Mouse (Mus musculus) midbrain, embryonic 14.5 days (tissue): ENCODE measurements around the gene Shd. TPM values are rescaled to one million over a fixed set of nuclear protein-coding genes. Genes with fewer than 3 reads are reported as not detected.

Experiments used
- ATAC-seq: fragments of 200-750 bp; cut with Nextera tagmentation; 2 replicates; pipeline ENCODE4 v1.8.0; 2017; ENCODE audit warnings: moderate number of reproducible peaks, moderate library complexity; ENCODE audit not compliant: low FRiP score, low TSS enrichment
- DNase-seq: peaks from one replicate; pipeline ENCODE4 v3.0.0-alpha.2; 2015
- H3K27ac ChIP-seq: fragments of 300-500 bp; sonication (generic); replicated peaks from 2 replicates; pipeline ENCODE4 v1.5.1; 2014; ENCODE audit warnings: mild to moderate bottlenecking, low read depth, low read length, moderate library complexity
- H3K27me3 ChIP-seq: fragments of 300-500 bp; sonication (generic); 2 replicates; pipeline ENCODE4 v1.6.1; 2014; ENCODE audit warnings: low read length, control low read depth, mixed read lengths; ENCODE audit not compliant: control insufficient read depth, insufficient read depth
- H3K36me3 ChIP-seq: fragments of 300-500 bp; sonication (generic); 2 replicates; pipeline ENCODE4 v1.6.1; 2014; ENCODE audit warnings: low read length, control low read depth; ENCODE audit not compliant: control insufficient read depth, insufficient read depth
- H3K4me1 ChIP-seq: fragments of 300-500 bp; sonication (generic); 2 replicates; pipeline ENCODE4 v1.6.1; 2014; ENCODE audit warnings: mild to moderate bottlenecking, antibody characterized with exemption, low read length, control low read depth; ENCODE audit not compliant: control insufficient read depth, insufficient read depth
- H3K4me2 ChIP-seq: fragments of 300-500 bp; sonication (generic); 2 replicates; pipeline ENCODE4 v1.6.1; 2014; ENCODE audit warnings: mild to moderate bottlenecking, low read length, moderate library complexity
- H3K4me3 ChIP-seq: fragments of 300-500 bp; sonication (generic); replicated peaks from 2 replicates; pipeline ENCODE4 v1.5.1; 2014; ENCODE audit warnings: low read depth, low read length
- H3K9ac ChIP-seq: fragments of 300-500 bp; sonication (generic); replicated peaks from 2 replicates; pipeline ENCODE4 v1.6.1; 2014; ENCODE audit warnings: mild to moderate bottlenecking, low read length, moderate library complexity
- H3K9me3 ChIP-seq: fragments of 300-500 bp; sonication (generic); 2 replicates; pipeline ENCODE4 v1.6.1; 2016; ENCODE audit warnings: low read length, control low read depth, mixed read lengths; ENCODE audit not compliant: control insufficient read depth
- WGBS: fragments of 180-500 bp; shearing (Covaris S2); extraction: QIAGEN DNeasy Blood & Tissue Kit; methylation state at CpG from one replicate; pipeline ENCODE4 v1.1.7; 2014; 5-methylcytosine and 5-hydroxymethylcytosine counted together
- polyA plus RNA-seq: library from polyadenylated mRNA; unstranded; fragments of >200 nt; fragmentation: Nextera tagmentation; extraction: Ambion mirVana; gene quantifications from 2 replicates; pipeline ENCODE4 v1.2.1, GENCODE M21; 2014

Shd gene
- polyA plus RNA-seq, 1 experiment from 2014 or later: 178 TPM

DNA sequence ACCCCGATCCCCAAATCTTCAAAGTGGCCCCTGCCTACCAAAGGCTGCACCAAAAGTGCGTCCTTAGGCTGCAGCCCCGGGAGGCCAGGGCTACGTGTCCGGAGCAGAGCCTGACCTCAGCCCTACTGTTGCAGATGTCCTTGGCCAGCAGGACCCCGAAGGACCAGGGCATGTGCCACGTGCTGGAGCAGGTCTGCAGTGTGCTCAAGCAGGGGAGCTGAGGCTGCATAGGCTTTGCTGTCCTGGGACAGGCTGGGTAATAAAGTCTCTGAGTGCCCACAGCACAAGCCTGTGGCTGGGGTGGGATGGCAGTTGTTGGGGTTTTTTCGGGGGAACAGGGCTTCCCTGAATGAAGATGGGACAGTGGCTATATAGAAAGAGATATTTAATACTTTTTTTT, 46.1 kb downstream of the Shd start:
- Histone ChIP-seq H3K36me3 (peaks cover 79% of the 10 kb centered on the region), H3K4me2 (no peak overlapping the region), H3K9ac (no peak overlapping the region), H3K4me3 (no peak overlapping the region), H3K4me1 (peaks cover under 1% of the 10 kb centered on the region; the same call in 1 of the 2 replicates), H3K27me3 (no peaks in the 10 kb centered on the region), H3K9me3 (no peaks in the 10 kb centered on the region), H3K27ac (no peak overlapping the region)
- ATAC-seq (no peak), DNase-seq (no peak)
- WGBS: 88% methylated on average over 8 of the region's 8 CpGs

DNA sequence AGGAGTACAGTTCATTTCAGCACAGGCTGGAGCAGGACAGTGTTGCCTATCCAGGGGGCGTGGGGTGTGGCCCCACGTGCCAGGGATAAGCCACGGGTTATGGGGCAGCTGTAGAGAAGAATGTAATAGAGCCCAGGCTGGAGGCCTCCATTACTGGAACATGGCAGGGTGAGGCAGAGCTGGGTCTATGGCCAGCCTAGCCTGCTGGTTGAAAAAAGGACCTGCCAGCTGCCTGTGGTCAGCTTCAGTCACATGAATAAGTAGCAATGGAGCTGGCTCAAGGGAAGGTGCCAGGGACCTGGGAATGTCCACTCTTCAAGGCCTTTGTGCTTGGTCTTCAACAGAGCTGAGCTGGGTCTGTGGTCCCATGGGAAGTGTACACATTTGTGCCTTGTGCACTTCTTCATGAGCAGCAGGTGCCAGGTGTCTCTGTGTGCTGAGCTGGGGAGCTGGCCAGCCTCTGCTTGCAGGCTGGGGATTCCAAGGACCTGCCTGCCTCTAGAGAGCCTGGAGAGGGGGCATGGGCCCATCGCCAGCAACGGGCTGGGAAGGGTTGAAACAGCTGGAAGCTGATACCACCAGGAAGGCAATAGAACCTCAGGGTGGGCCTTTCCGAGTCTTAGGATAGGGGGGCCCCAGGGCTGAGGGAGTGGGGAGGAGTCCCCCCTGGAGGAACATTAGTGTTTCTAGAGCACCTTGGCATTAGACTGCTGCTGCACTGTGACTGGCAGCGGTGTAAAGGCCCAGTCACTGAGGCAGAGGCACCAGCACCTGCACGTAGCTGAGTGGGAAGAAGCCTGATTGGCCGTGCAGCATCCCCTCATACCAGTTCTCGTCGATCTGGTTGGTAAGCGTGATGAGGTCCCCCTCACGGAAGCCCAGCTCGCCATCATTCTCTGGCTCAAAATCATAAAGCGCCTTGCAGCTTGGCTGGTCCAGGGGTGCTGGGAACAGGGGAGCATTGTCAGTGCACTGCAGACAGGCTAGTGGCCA, 46.8 kb downstream of the Shd start:
- no peak for ATAC-seq
- Histone ChIP-seq H3K9ac (no peak overlapping the region), H3K36me3 (peaks cover 72% of the 10 kb centered on the region), H3K4me2 (no peak overlapping the region), H3K27me3 (no peaks in the 10 kb centered on the region), H3K27ac (no peak overlapping the region), H3K4me3 (no peak overlapping the region), H3K4me1 (no peaks in the 10 kb centered on the region), H3K9me3 (no peaks in the 10 kb centered on the region)
- 86% methylated on average over 15 of the region's 15 CpGs for WGBS
- DNase-seq: no peak

DNA sequence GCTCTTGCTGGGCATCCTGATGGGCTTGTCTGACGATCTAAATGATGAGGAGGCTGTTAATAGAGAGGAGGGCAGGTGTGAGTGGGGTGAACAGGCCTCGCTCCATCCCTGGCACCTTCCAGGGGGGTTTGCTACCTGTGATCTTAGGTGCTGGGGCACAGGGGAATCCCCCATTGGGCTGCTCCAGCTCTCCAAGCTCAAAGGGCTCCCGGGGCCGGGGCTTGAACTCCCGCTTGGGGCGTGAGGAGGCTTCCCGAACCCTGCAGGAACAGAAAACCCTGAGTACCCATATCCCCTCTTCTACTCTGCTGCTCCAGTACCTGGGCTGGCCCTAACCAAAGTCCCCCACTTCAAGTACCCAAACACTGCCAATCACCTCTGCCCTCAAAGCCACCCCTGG, 47.6 kb downstream of the Shd start:
- Histone ChIP-seq H3K4me1 (peaks cover 6% of the 10 kb centered on the region; the same call in 1 of the 2 replicates), H3K4me2 (no peak overlapping the region), H3K4me3 (no peak overlapping the region), H3K9me3 (no peaks in the 10 kb centered on the region), H3K27ac (0 out of 2 replicates have a peak overlapping the region, but pooled peaks have one; percentile 49), H3K36me3 (peaks cover 66% of the 10 kb centered on the region), H3K9ac (no peak overlapping the region), H3K27me3 (no peaks in the 10 kb centered on the region)
- DNase-seq (no peak), ATAC-seq (no peak)
- WGBS: 88% methylated on average over 7 of the region's 7 CpGs

DNA sequence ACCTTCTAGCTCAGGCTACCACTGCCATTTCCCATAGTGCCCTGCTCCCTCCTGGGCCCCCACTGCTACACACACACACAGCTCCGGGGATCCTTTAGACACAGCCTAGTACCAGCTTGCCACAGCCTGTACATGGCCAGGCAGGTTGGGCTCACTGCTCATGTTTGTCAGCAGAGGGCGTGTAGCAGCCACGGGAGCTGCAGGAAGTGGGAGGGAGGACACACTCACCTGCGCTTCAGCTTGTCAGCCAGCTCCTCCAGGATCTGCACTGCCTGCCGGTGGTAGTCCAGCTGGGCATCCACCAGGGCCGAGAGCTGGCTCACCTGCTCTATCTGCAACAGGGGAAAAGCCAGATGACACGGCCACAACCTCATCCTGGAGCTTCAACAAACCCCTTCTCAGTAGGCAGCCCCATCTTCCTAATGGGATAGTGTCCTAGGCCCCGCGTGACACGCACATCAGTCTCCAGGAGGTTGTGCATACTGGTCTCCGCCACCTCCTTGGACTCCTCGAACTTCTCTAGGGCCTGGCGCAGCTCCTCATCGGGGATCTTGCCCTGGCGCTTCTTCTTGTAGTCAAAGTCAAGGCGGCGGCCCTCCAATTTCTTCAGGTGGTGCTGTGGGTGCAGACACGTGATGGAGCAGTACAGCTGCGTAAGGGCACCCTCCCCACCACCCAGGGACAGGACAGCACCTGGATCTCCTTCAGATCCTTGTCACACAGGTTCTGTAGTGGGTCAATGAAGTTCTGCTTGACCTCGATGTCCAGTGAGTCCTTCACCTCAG, 48.3 kb downstream of the Shd start:
- Histone ChIP-seq H3K4me2 (no peak overlapping the region), H3K4me3 (no peak overlapping the region), H3K4me1 (peaks cover 6% of the 10 kb centered on the region; the same call in 1 of the 2 replicates), H3K9me3 (no peaks in the 10 kb centered on the region), H3K9ac (no peak overlapping the region), H3K27ac (peak overlapping the region; percentile 32; the same call in 1 of the 2 replicates), H3K27me3 (no peaks in the 10 kb centered on the region), H3K36me3 (peaks cover 60% of the 10 kb centered on the region)
- DNase-seq: peak; percentile 48
- ATAC-seq: 0 out of 2 replicates have a peak, but pooled peaks have one; percentile 7
- 77% methylated on average over 20 of the region's 20 CpGs for WGBS

DNA sequence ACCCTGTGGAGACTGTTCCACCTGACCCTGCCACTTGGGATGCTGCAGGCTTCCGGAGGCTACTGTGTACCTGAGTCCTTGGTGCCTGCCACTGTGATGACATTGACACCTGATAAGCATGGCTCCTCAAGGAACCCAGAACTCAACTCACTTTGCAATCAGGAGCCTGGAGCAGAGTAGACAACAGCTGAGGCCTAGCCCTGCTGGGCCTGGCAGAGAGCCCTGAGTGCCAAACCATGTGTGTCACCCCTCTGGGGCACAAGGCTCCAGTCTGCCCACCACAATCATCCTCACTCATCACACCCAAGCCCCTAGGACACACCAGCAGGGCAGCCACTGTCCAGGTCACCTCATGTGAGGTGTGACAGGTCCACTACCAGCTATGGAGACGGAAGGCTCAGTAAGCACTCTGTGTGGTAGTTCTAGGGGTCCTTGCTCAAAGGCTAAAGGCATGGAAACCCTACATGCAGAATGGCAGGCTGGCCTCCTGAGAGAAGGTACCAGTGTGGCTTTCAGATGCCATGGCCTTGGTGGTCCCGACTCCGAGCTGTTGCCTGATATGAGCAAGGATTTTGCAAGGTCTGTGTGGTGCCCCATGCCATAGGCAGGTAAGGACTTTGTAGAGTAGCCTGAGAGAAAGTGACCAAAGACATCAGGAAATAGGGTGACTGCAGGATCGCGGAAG, 50.3 kb downstream of the Shd start:
- no peak overlapping the region for H3K4me3 ChIP-seq
- WGBS: 88% methylated on average over 6 of the region's 6 CpGs
- H3K36me3 ChIP-seq: peaks cover 49% of the 10 kb centered on the region
- H3K4me2 ChIP-seq: no peak overlapping the region
- H3K9me3 ChIP-seq: no peaks in the 10 kb centered on the region
- peak overlapping the region; percentile 55 for H3K27ac ChIP-seq
- DNase-seq (no peak), ATAC-seq (no peak)
- H3K9ac ChIP-seq: no peak overlapping the region
- no peaks in the 10 kb centered on the region for H3K27me3 ChIP-seq
- peaks cover 6% of the 10 kb centered on the region; the same call in 1 of the 2 replicates for H3K4me1 ChIP-seq

DNA sequence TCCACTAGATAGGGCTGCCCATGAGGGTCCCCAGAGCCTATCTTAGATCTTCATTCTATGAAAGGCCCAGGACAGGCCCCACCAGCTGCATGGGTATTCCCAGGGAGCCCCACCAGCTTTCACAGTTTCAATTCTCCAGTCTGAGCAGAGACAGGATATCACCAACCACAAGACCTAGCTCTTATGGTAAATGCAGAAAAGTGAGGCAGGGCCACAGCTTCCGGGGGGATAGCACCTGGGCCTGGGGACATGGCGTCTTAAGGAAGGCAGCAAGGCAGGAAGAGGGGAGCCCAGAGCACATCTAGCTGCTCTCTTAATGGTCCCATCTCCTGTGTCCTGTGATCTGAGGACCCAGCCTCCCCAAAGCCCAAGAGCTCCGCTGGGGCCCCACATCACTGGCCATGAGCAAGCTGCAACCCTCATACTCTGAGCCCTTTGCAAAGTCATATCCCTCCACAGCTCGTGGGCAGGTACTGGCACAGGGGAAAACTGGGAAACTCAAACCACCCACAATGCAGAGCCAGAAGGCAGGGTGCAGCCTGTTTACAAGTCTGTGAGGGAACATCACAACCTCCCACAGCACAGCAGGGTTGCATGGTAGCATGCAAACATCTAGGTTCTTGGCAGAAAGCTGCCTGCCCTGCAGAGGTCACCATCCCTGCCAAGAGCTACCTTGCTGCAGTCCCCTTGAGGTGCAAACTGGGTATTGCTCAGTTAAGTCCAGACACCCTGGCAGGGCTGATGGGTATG, 51.1 kb downstream of the Shd start:
- Histone ChIP-seq H3K9ac (no peak overlapping the region), H3K4me1 (peaks cover 6% of the 10 kb centered on the region; the same call in 1 of the 2 replicates), H3K9me3 (no peaks in the 10 kb centered on the region), H3K27ac (peak overlapping the region; percentile 55), H3K4me3 (no peak overlapping the region), H3K36me3 (peaks cover 41% of the 10 kb centered on the region), H3K27me3 (no peaks in the 10 kb centered on the region), H3K4me2 (no peak overlapping the region)
- ATAC-seq: no peak
- WGBS: 86% methylated on average over 4 of the region's 4 CpGs
- DNase-seq: no peak

DNA sequence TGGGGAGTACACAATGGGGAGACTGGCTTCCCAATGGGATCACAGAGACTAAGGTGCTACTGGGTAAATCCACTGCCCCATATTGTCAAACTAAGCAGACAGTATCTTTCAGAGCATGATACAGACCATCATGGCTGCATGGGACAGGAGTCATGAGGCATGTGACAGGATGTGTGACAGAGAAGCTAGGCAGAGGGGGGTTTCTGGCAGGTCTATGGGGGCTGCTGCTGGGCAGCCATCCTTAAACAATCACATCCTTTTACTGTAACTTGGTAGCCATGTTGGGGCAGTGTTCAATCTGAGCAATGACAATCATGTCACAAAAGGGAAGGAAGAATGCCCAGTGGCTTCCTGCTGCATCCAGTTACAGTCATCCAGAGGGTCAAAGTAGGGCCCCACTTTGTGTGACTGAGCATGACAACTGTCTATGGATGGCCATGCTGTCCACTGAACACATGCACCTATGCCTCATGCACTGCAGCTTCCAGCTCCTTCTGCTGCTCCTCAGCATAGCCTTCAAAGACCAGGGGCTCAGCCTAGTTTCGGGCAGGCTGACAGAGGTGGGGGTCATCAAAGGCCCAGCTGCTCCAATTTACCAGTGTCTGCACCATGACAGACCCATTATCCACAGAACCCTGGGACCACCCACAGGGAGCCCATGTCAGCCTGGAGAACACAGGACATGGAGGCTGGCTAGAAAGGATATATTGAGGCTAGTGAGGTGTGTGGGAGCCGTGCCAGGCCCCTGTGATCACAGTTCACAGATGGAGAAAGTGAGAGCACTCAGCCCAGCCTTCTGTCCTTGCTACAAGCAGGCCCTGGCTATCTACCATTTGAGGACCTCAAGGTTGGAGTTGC, 52.1 kb downstream of the Shd start:
- ATAC-seq (no peak), DNase-seq (no peak)
- Histone ChIP-seq H3K36me3 (peaks cover 31% of the 10 kb centered on the region), H3K4me3 (no peak overlapping the region), H3K9me3 (no peaks in the 10 kb centered on the region), H3K4me2 (no peak overlapping the region), H3K4me1 (peaks cover 6% of the 10 kb centered on the region; the same call in 1 of the 2 replicates), H3K9ac (no peak overlapping the region), H3K27ac (peak overlapping the region; percentile 45), H3K27me3 (no peaks in the 10 kb centered on the region)
- 40% methylated on average over 2 of the region's 2 CpGs for WGBS
